Mouse (Mus musculus) testis, adult 10 weeks (tissue): ENCODE data around the gene Acot7. TPM values are rescaled to one million over a fixed set of nuclear protein-coding genes. Genes with fewer than 3 reads are reported as not detected.

Experiments used
- polyA plus RNA-seq: library from polyadenylated mRNA; stranded (reverse); fragments of 350-450 nt; fragmentation: Illumina TruSeq; extraction: RNeasy Lipid Tissue Mini Kit (QIAGEN cat#74804); gene quantifications from one replicate; pipeline ENCODE4 v1.2.3, GENCODE M21; 2014; ENCODE audit warnings: low read depth, low replicate concordance

The Acot7 gene
- polyA plus RNA-seq = 28.5 TPM

DNA sequence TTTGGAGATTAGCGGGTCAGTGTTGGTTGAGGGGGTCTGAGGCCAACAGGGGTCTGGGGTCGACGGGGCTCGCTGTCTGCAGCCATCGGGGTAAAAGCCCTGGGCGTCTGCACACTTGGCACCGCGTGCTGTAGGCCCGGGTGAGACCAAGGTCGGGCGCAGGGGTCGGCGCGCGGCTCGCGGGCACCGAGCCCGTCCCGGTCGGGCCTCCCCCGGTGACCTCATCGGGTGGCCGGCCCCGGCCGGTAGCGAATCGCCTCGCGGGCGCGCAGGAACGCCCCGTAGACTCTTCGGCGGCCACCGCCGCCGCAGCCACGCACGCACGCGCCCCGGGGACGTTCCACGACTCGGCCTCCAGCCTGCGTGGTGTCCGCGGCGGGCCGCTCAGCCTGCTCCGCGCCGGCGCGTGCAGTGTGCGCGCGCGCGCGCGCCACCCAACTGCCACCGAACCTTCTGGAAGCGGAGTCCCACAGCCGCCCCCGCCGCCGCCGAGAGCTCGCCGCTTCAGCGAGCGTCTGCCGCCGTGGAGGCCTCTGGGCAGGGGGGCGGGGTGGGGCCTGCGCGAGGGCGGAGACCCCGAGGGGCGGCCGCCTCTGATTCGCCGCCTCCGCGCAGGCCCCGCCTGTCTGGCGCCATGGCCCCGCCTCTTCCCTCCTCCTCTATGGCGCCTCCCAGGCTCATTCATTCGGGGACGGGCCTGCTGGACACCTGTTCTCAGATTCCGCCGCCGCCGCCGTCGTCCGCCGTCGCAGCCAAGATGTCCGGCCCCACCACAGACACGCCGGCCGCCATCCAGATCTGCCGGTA, at the start of gene Acot7:
TSS of gene Acot7 (plus strand) at position 598 of the 807 bp plus-strand sequence.

GRCm38 (mm10) chr4:152151966-152152544, 25.9 kb upstream of the Acot7 start, which contains the start of gene Espn:
Espn (minus strand) TSS chr4:152152371.

GRCm38 (mm10) chr4:152158585-152159284, 19.2 kb upstream of the Acot7 start, which contains the start of gene Hes2:
Hes2 (plus strand) TSS chr4:152158867.

DNA sequence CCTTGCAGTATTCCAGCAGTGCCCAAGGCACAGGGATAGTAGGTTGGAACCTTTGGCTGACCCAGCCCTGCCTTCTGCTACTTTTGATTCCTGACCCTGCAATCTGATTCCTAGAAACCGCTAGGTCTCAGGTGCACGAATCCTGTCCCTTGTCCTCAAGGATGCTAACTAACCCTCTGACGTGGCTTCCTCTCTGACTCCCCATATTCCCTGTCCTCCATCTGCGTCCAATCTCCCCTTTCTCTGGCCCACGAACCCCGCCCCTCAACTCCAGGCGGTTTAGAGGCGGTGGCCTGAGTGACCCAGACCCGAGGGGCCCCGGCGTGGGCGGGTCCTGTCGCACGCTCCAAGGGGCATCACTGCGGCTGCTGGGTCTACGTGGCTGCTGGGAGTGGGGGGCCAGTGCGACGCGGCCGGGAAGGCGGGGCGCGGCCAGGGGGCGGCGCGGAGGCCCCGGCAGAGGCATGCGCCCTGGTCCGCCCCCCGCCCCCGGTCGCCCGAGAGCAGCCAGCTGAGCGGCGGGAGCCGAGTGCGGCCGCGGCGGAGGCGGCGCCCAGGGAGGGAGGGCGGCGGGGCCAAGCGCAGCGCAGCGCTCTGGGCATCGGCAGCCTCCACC, 95.8 kb downstream of the Acot7 start, which contains the start of gene Gpr153:
TSS of gene Gpr153 (plus strand) at position 612 of the 616 bp plus-strand sequence.

GRCm38 (mm10) chr4:152291562-152291961, 113.6 kb downstream of the Acot7 start, which contains the start of gene Hes3:
Hes3 (minus strand) TSS chr4:152291662.

DNA sequence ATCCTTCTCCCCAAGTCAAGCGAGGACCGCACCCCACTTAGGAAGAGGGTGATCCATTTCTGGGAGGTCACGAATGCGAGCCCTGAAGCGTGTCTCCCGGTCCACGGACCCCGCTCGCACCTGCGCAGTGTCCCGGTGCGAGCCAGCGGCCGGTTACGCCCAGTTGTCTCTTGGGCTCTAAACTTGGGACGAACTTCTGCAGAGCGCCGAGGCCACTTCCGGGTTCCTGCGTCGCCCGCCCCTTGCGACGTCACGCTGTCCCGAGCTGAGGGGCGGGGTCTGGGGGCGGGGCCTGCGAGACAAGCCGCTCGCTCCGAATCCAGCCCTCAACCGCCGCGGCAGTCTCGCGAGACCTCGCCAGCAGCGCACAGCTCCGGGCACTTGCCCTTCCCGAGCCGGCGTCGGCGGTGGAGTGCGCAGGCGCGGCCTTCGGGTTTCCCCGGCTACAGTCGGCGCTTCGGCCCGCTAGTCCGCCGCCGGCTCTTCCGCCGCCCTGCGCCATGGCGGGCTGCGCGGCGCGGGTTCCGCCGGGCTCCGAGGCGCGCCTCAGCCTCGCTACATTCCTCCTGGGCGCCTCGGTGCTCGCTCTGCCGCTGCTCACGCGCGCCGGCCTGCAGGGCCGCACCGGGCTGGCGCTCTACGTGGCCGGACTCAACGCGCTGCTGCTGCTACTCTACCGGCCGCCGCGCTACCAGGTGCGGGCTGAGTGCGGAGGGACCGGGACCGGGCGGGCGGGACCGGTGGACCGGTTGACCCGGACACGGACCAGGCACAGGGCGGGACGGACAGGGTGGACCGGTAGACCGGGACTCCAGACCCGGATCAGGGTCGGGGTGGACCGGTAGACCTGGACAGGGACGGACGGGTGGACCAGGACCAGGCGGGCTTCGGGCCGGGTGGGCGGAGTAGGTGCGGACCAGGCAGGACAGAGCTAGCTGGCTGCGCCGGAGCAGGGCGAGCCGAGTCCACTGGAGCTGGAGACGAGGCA, 119.2 kb downstream of the Acot7 start, which contains the start of gene Icmt:
TSS of gene Icmt (plus strand) at position 354 of the 988 bp plus-strand sequence.

DNA sequence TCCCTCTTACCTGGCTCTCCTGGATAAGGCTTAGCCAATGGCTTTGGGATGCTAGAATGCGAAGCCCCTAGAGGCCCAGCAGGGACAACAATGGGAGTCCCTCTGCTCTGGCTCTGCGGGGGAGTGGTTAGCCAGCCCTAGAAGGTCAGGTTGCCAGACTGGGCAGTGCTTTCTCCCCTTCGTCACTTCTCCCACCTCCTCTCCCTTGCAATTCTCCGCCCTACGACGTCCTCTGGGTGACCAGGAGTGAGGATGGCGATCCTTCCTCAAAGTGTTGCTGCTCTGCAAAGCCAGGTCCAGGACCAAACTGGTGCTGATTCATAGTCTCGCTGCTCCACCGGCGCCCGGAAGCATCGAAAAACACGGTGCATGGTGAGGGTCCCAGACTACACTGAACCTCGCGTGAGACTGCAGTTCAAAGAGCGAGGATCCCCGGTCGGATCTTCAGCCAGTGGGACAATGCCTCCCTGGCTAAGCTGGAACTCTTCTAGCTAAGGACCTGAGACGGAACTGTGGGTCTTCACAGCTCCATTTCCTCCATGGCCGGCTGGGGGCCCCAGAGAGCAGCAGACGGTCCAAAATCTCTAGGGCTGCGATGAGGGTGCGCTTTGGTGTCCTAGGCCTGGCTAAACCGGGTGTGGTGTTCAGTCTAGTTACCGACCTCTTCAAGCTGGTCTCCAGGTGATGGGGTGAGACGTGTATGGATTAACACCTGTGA, 140.7 kb downstream of the Acot7 start, which contains the start of gene Rnf207:
TSS of gene Rnf207 (minus strand) at position 477 of the 718 bp plus-strand sequence.

Other genes starting within 250 kb of the Acot7 start
- 16.6 TPM for gene Dnajc11, start 244.4 kb upstream of the Acot7 start, polyA plus RNA-seq
- not detected for gene Thap3, start 189.1 kb upstream of the Acot7 start, polyA plus RNA-seq
- gene Phf13, start 181.9 kb upstream of the Acot7 start, polyA plus RNA-seq = 45.4 TPM
- 2.1 TPM for gene Klhl21, start 169.3 kb upstream of the Acot7 start, polyA plus RNA-seq
- gene Zbtb48, start 150.5 kb upstream of the Acot7 start, polyA plus RNA-seq = 2.8 TPM
- gene Tas1r1, start 139.6 kb upstream of the Acot7 start, polyA plus RNA-seq = 0.95 TPM
- gene Nol9, start 138.8 kb upstream of the Acot7 start, polyA plus RNA-seq = 6.1 TPM
- gene Plekhg5, start 105.6 kb upstream of the Acot7 start, polyA plus RNA-seq = 0.18 TPM
- gene Tnfrsf25, start 62.2 kb upstream of the Acot7 start, polyA plus RNA-seq = not detected
- 3.5 TPM for gene Espn, start 25.8 kb upstream of the Acot7 start, polyA plus RNA-seq
- 0.22 TPM for gene Hes2, start 19.3 kb upstream of the Acot7 start, polyA plus RNA-seq
- gene Gpr153, start 96.1 kb downstream of the Acot7 start, polyA plus RNA-seq = 1.2 TPM
- not detected for gene Hes3, start 113.5 kb downstream of the Acot7 start, polyA plus RNA-seq
- gene Icmt, start 119.1 kb downstream of the Acot7 start, polyA plus RNA-seq = 13.3 TPM
- gene Rnf207, start 140.9 kb downstream of the Acot7 start, polyA plus RNA-seq = not detected
- gene Rpl22, start 147.6 kb downstream of the Acot7 start, polyA plus RNA-seq = 126 TPM
- 93.6 TPM for gene Chd5, start 160.5 kb downstream of the Acot7 start, polyA plus RNA-seq